Comparison of ENCODE assay signal across 8 mouse cellular contexts in the genomic region with DNA sequence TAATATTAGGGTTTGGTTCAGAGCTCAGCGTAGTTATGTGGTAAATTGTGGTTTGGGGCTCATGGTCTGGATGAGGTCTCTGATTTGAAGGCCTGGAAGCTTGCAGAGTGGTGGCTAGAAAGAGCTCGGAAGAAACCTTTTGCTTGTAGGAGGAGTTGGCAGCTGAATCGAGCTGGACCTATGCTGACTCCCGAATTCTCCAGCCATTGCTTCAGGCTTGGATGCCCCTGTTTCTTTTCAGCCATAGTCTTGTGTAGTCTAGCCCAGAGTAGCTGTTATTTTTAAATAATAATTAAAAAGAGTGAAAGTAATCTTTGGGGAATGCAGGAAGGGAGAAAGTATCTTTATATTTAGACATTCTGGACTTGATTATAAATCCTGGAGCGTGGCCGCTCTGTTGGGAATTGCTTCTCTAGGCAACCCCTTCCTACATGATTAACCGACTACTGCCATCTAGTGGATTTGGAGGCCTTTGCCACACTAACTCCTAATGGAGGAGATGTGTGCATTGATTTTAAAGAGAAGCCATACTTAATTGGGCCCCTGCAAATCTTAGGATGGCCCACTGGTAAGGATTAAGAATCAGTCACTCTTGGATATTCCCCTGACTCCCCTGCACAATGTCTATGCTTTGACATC.
DNase-seq lines count a peak whose midpoint lies in the region; ATAC-seq and TF ChIP-seq lines count a peak whose summit lies in the region.

No protein-coding gene starts in this region.

- WGBS in embryonic facial prominence, embryonic 15.5 days: 21% methylated on average over 7 of the region's 7 CpGs
- 33% methylated on average over 7 of the region's 7 CpGs for WGBS in heart, embryonic 12.5 days
- 16% methylated on average over 7 of the region's 7 CpGs for WGBS in kidney, embryonic 14.5 days
- WGBS in limb, embryonic 10.5 days: 43% methylated on average over 7 of the region's 7 CpGs
- 13% methylated on average over 7 of the region's 7 CpGs for WGBS in neural tube, embryonic 14.5 days

- no peak overlapping the region for H3K4me3 ChIP-seq in CH12.LX (replicated peaks in 1 of 3; ENCODE audit: low read depth in 2 of 3, low read length in 2 of 3, poor library complexity in 1 of 3)
- peak overlapping the region; percentile 23 for H3K4me3 ChIP-seq in embryonic facial prominence, embryonic 15.5 days (replicated peaks)
- H3K4me3 ChIP-seq in heart, embryonic 12.5 days: no peak overlapping the region
- H3K4me3 ChIP-seq in kidney, embryonic 14.5 days (ENCODE audit: low read length): no peak overlapping the region
- no peak overlapping the region for H3K4me3 ChIP-seq in limb, embryonic 10.5 days
- no peak overlapping the region for H3K4me3 ChIP-seq in neural tube, embryonic 14.5 days (ENCODE audit: low read depth, low read length)

- no peak for TF ChIP-seq EP300 in CH12.LX (IDR thresholded peaks at IDR 0.05; ENCODE audit: low read length)

- TF ChIP-seq CTCF in CH12.LX (conservative IDR thresholded peaks at IDR 0.05 in 1 of 2, IDR thresholded peaks at IDR 0.05 in 1 of 2; ENCODE audit: low read depth in 2 of 2, low read length in 2 of 2): peak in 1 of 2 experiments; percentile 78; a peak in 3 of 4 replicates

- no peaks in the 10 kb centered on the region for H3K27me3 ChIP-seq in CH12.LX (replicated peaks)
- H3K27me3 ChIP-seq in embryonic facial prominence, embryonic 15.5 days: no peaks in the 10 kb centered on the region
- no peaks in the 10 kb centered on the region for H3K27me3 ChIP-seq in heart, embryonic 12.5 days (replicated peaks)
- no peaks in the 10 kb centered on the region for H3K27me3 ChIP-seq in kidney, embryonic 14.5 days (ENCODE audit: control insufficient read depth, insufficient read depth, low read length)
- no peaks in the 10 kb centered on the region for H3K27me3 ChIP-seq in limb, embryonic 10.5 days (ENCODE audit: low read depth, poor library complexity, severe bottlenecking)
- no peaks in the 10 kb centered on the region for H3K27me3 ChIP-seq in neural tube, embryonic 14.5 days (ENCODE audit: control insufficient read depth, insufficient read depth, low read length)

- H3K36me3 ChIP-seq in CH12.LX (replicated peaks in 1 of 2; ENCODE audit: control insufficient read depth in 1 of 2, insufficient read depth in 1 of 2, low read length in 1 of 2): no peaks in the 10 kb centered on the region
- no peaks in the 10 kb centered on the region for H3K36me3 ChIP-seq in embryonic facial prominence, embryonic 15.5 days
- H3K36me3 ChIP-seq in heart, embryonic 12.5 days: no peaks in the 10 kb centered on the region
- no peaks in the 10 kb centered on the region for H3K36me3 ChIP-seq in kidney, embryonic 14.5 days (ENCODE audit: control insufficient read depth, insufficient read depth, low read length)
- no peaks in the 10 kb centered on the region for H3K36me3 ChIP-seq in limb, embryonic 10.5 days
- H3K36me3 ChIP-seq in neural tube, embryonic 14.5 days (ENCODE audit: control insufficient read depth, insufficient read depth, low read length): no peaks in the 10 kb centered on the region

- no peak overlapping the region for H3K9ac ChIP-seq in CH12.LX (ENCODE audit: insufficient read depth, low read depth)
- H3K9ac ChIP-seq in embryonic facial prominence, embryonic 15.5 days: no peak overlapping the region
- H3K9ac ChIP-seq in heart, embryonic 12.5 days: no peak overlapping the region
- 0 out of 2 replicates have a peak overlapping the region, but pooled peaks have one; percentile 18 for H3K9ac ChIP-seq in kidney, embryonic 14.5 days (ENCODE audit: low read depth, low read length)
- H3K9ac ChIP-seq in neural tube, embryonic 14.5 days (replicated peaks; ENCODE audit: low read depth, low read length): no peak overlapping the region

- no peak for TF ChIP-seq POLR2A in CH12.LX (IDR thresholded peaks at IDR 0.05; ENCODE audit: low read depth, low read length)

- TF ChIP-seq RAD21 in CH12.LX (IDR thresholded peaks at IDR 0.05; ENCODE audit: low read depth, low read length): peak; percentile 82

- no peaks in the 10 kb centered on the region for H3K9me3 ChIP-seq in CH12.LX (replicated peaks; ENCODE audit: low read length)
- H3K9me3 ChIP-seq in embryonic facial prominence, embryonic 15.5 days (replicated peaks): no peaks in the 10 kb centered on the region
- no peaks in the 10 kb centered on the region for H3K9me3 ChIP-seq in heart, embryonic 12.5 days (replicated peaks)
- no peaks in the 10 kb centered on the region for H3K9me3 ChIP-seq in kidney, embryonic 14.5 days (ENCODE audit: control insufficient read depth, low read length)
- no peaks in the 10 kb centered on the region for H3K9me3 ChIP-seq in limb, embryonic 10.5 days (replicated peaks)
- H3K9me3 ChIP-seq in neural tube, embryonic 14.5 days (ENCODE audit: control insufficient read depth, low read length): no peaks in the 10 kb centered on the region

- H3K27ac ChIP-seq in CH12.LX (ENCODE audit: insufficient read depth, low read depth): no peak overlapping the region
- 0 out of 2 replicates have a peak overlapping the region, but pooled peaks have one; percentile 53 for H3K27ac ChIP-seq in embryonic facial prominence, embryonic 15.5 days (replicated peaks)
- no peak overlapping the region for H3K27ac ChIP-seq in heart, embryonic 12.5 days (ENCODE audit: poor library complexity, severe bottlenecking)
- peak overlapping the region; percentile 67; the same call in 1 of the 2 replicates for H3K27ac ChIP-seq in kidney, embryonic 14.5 days (ENCODE audit: low read depth, low read length)
- peak overlapping the region; percentile 46; the same call in 1 of the 2 replicates for H3K27ac ChIP-seq in limb, embryonic 10.5 days
- no peak overlapping the region for H3K27ac ChIP-seq in neural tube, embryonic 14.5 days (ENCODE audit: low read depth, low read length)

- in situ Hi-C loops in CH12.LX (cut with MboI; ENCODE audit: low pct_ligation_motif_present, low pct_unique_long_range_greater_than_20kb, low sequenced_read_pairs): loop anchor here (10.0 kb wide), 1 partner anchor 677 kb away; no protein-coding TSS in a partner anchor

- H3K4me1 ChIP-seq in CH12.LX (ENCODE audit: control insufficient read depth in 1 of 2, insufficient read depth in 2 of 2): no peaks in the 10 kb centered on the region; a peak in 1 of 4 replicates
- peaks cover 3% of the 10 kb centered on the region; the same call in 1 of the 2 replicates for H3K4me1 ChIP-seq in embryonic facial prominence, embryonic 15.5 days
- H3K4me1 ChIP-seq in heart, embryonic 12.5 days (replicated peaks): no peaks in the 10 kb centered on the region
- H3K4me1 ChIP-seq in kidney, embryonic 14.5 days (ENCODE audit: control insufficient read depth, insufficient read depth, low read length): 0 out of 2 replicates have a peak, but pooled peaks cover 2% of the 10 kb centered on the region
- H3K4me1 ChIP-seq in limb, embryonic 10.5 days: 0 out of 2 replicates have a peak, but pooled peaks cover 3% of the 10 kb centered on the region
- H3K4me1 ChIP-seq in neural tube, embryonic 14.5 days (ENCODE audit: control insufficient read depth, insufficient read depth, low read length): peaks cover 3% of the 10 kb centered on the region; the same call in 1 of the 2 replicates

- DNase-seq in CH12.LX (ENCODE audit: extremely low read depth): peak; percentile 49
- DNase-seq in adrenal gland, postnatal 36 days: peak; percentile 55 to 73
- DNase-seq in limb, embryonic 10.5 days (ENCODE audit: low spot score): peak; percentile 60
- no peak for DNase-seq in spleen, adult 18-20 months

- peak; percentile 67 for ATAC-seq in embryonic facial prominence, embryonic 15.5 days (ENCODE audit: insufficient number of reproducible peaks, low FRiP score, low TSS enrichment, low read depth)
- no peak for ATAC-seq in heart, embryonic 12.5 days (ENCODE audit: insufficient number of reproducible peaks, low FRiP score)
- peak; percentile 79 for ATAC-seq in kidney, embryonic 14.5 days (ENCODE audit: low FRiP score, low TSS enrichment)
- peak; percentile 86 for ATAC-seq in neural tube, embryonic 14.5 days (ENCODE audit: low read depth)

- dilution Hi-C loops in CH12.LX (cut with MboI; ENCODE audit: extremely low pct_ligation_motif_present, extremely low pct_unique_long_range_greater_than_20kb, low sequenced_read_pairs): no loop called here

- H3K4me2 ChIP-seq in CH12.LX (ENCODE audit: insufficient read depth, low read depth, poor library complexity, severe bottlenecking): no peak overlapping the region
- peak overlapping the region; percentile 32 for H3K4me2 ChIP-seq in embryonic facial prominence, embryonic 15.5 days (replicated peaks)
- peak overlapping the region; percentile 33; the same call in 1 of the 2 replicates for H3K4me2 ChIP-seq in heart, embryonic 12.5 days
- peak overlapping the region; percentile 22; the same call in 1 of the 2 replicates for H3K4me2 ChIP-seq in kidney, embryonic 14.5 days (replicated peaks; ENCODE audit: low read depth, low read length)
- peak overlapping the region; percentile 22; the same call in 1 of the 2 replicates for H3K4me2 ChIP-seq in neural tube, embryonic 14.5 days (ENCODE audit: low read depth, low read length)

- H3K79me2 ChIP-seq in CH12.LX (replicated peaks; ENCODE audit: control insufficient read depth, extremely low read depth, insufficient read depth, poor library complexity, severe bottlenecking): no peaks in the 10 kb centered on the region

TF ChIP-seq in CH12.LX, 34 proteins besides CTCF, POLR2A, EP300 and RAD21:
- TF ChIP-seq MAX (IDR thresholded peaks at IDR 0.05; ENCODE audit: low read length): no peak
- 0 out of 2 replicates have a peak, but pooled peaks have one; percentile 16 for TF ChIP-seq ZC3H11A (IDR thresholded peaks at IDR 0.05; ENCODE audit: low read depth, low read length)
- peak; percentile 70 for TF ChIP-seq SMC3 (IDR thresholded peaks at IDR 0.05; ENCODE audit: low read depth, low read length)
- TF ChIP-seq IRF4 (IDR thresholded peaks at IDR 0.05; ENCODE audit: low read depth, low read length): no peak
- TF ChIP-seq MEF2A (IDR thresholded peaks at IDR 0.05; ENCODE audit: borderline replicate concordance, low read depth, low read length): no peak
- no peak for TF ChIP-seq POLR2AphosphoS2 (IDR thresholded peaks at IDR 0.05; ENCODE audit: low read depth, low read length)
- TF ChIP-seq ELF1 (IDR thresholded peaks at IDR 0.05; ENCODE audit: low read depth, low read length): no peak
- TF ChIP-seq SIN3A (IDR thresholded peaks at IDR 0.05; ENCODE audit: low read length): no peak
- TF ChIP-seq TCF12 (IDR thresholded peaks at IDR 0.05; ENCODE audit: low read depth, low read length): no peak
- TF ChIP-seq GABPA (IDR thresholded peaks at IDR 0.05; ENCODE audit: insufficient replicate concordance, low read depth, low read length): no peak
- no peak for TF ChIP-seq MYC (IDR thresholded peaks at IDR 0.05; ENCODE audit: low read depth, low read length)
- TF ChIP-seq TBP (conservative IDR thresholded peaks at IDR 0.05; ENCODE audit: low read depth, low read length): no peak
- TF ChIP-seq HCFC1 (IDR thresholded peaks at IDR 0.05; ENCODE audit: low read depth, low read length): no peak
TF ChIP-seq in CH12.LX: peak in this region for 2.

Comparison
In these comparisons a context has a peak if more than half of its experiments do, and no peak if none do; other contexts are left out.
1. DNase-seq: peak in CH12.LX (single experiment), adrenal gland, postnatal 36 days (2 of 2) and limb, embryonic 10.5 days (single experiment); none in spleen, adult 18-20 months (0 of 2).
2. H3K27ac ChIP-seq: peak in embryonic facial prominence, embryonic 15.5 days (single experiment), kidney, embryonic 14.5 days (single experiment) and limb, embryonic 10.5 days (single experiment); none in CH12.LX (single experiment), heart, embryonic 12.5 days (single experiment) and neural tube, embryonic 14.5 days (single experiment).